Mouse (Mus musculus) C2C12 (cell line): ENCODE measurements at regions not wholly inside any gene's neighbourhood (a gene's known extent, or its start where the extent isn't known, plus 50 kb on each side); places are given as distances from the start of the nearest gene placed in this dataset.

Source experiments
- H3K27me3 ChIP-seq: one replicate; pipeline ENCODE4 v1.6.1; 2011; ENCODE audit not compliant: control insufficient read depth, insufficient read depth, insufficient read length
- H3K36me3 ChIP-seq: one replicate; pipeline ENCODE4 v1.6.1; 2011; ENCODE audit not compliant: control insufficient read depth, insufficient read depth
- H3K4me3 ChIP-seq: one replicate; pipeline ENCODE4 v1.5.1; 2011; ENCODE audit warnings: mild to moderate bottlenecking, control low read depth; ENCODE audit not compliant: poor library complexity, insufficient read depth, severe bottlenecking
- H3K79me2 ChIP-seq: one replicate; pipeline ENCODE4 v1.6.1; 2011; ENCODE audit not compliant: control insufficient read depth, insufficient read depth
- H3K79me3 ChIP-seq: one replicate; pipeline ENCODE4 v1.6.1; 2011; ENCODE audit warnings: low read depth, control low read depth
- H3ac ChIP-seq: one replicate; pipeline ENCODE3; 2011; ENCODE audit warnings: low read depth; ENCODE audit not compliant: control insufficient read depth, insufficient read length
- CEBPB ChIP-seq: IDR thresholded peaks from one replicate; pipeline ENCODE4 v1.6.1; 2011; ENCODE audit warnings: low read depth, mild to moderate bottlenecking, control low read depth, moderate library complexity
- CTCF ChIP-seq: IDR thresholded peaks from one replicate; pipeline ENCODE4 v1.5.1; 2011; ENCODE audit not compliant: control insufficient read depth, insufficient read depth, insufficient read length
- FOSL1 ChIP-seq: IDR thresholded peaks from one replicate; pipeline ENCODE4 v1.8.0; 2011; ENCODE audit warnings: mild to moderate bottlenecking, low read length; ENCODE audit not compliant: poor library complexity, insufficient read depth, severe bottlenecking
- MAX ChIP-seq: IDR thresholded peaks from one replicate; pipeline ENCODE4 v1.6.1; 2011; ENCODE audit warnings: mild to moderate bottlenecking, control low read depth
- MYOD1 ChIP-seq: IDR thresholded peaks from one replicate; pipeline ENCODE4 v1.6.1; 2011; ENCODE audit warnings: low read depth; ENCODE audit not compliant: control insufficient read depth, insufficient read length
- MYOG ChIP-seq: IDR thresholded peaks from one replicate; pipeline ENCODE4 v1.6.1; 2011; ENCODE audit not compliant: control insufficient read depth, insufficient read length; ENCODE audit errors: extremely low read depth
- USF1 ChIP-seq: IDR thresholded peaks from one replicate; pipeline ENCODE4 v1.6.1; 2011; ENCODE audit warnings: low read depth, mild to moderate bottlenecking, control low read depth, moderate library complexity

DNA sequence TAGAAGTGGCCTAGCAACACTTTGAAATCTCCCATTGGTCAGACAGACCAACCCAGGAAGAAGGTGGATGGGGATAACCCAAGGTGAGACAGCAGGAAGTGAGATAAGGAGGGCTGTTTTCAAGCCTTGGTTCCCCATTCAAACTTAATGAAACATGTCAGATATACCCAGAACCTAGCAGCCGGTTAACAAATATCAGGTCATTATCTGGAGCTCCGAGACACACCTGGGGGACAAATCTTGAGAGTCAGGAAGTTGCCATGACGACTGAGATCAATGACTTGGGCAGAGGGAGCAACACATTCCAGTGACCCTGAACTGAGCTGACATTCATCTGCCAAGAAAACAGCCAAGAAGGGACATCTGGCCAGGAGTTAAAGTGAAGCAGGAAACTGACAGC is 225.1 kb upstream of the Btg1 start:
- H3K79me3 ChIP-seq = no peaks in the 10 kb centered on the region
- H3K27me3 ChIP-seq = no peaks in the 10 kb centered on the region
- H3K79me2 ChIP-seq = no peaks in the 10 kb centered on the region
- H3K36me3 ChIP-seq = no peaks in the 10 kb centered on the region
- no peak overlapping the region for H3K4me3 ChIP-seq
- no peak overlapping the region for H3ac ChIP-seq
- TF ChIP-seq MAX = no peak
- TF ChIP-seq CEBPB = no peak
- TF ChIP-seq MYOG = no peak
- TF ChIP-seq CTCF = no peak
- TF ChIP-seq USF1 = no peak
- TF ChIP-seq FOSL1 = no peak
- TF ChIP-seq MYOD1 = no peak

DNA sequence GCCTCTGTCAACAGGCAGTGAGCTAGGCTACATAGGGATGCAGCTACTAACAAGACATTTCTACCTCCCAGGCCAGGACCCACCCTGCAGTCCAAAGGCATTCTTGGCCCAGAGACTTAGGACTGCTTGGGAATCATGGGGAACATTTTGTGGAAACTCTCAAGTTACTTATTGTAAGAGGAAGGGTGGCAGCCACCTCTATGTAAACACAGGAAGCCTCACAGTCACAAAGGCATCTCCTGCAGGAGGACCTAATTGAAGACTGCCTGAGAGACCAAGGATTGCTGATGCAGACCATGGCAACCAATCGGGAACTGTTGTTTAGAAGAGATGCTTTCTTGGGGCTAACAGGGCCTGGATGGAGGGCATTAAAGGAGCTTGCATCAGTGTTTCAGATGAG is 224.0 kb upstream of the Btg1 start:
- no peak overlapping the region for H3ac ChIP-seq

DNA sequence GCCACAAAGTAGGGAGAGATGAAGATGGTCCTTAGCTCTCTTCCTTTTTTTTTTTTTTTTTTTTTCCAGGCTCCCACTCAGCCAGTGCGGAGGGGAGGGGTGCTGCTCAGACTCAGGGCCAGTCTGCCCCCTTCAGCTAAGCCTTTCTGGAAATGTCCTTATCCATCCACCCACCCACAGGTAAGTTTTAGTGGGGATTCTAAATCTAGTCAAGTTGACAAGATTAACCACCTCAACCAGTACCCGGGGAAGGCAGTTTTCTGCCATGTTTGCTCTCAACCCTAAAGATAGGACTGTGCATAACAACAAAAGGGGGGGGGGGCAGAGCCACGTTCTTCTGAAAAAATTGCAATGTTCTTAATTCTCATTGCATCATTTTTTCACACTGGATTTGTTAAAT is 222.6 kb upstream of the Btg1 start:
- Histone ChIP-seq H3ac (no peak overlapping the region), H3K27me3 (no peaks in the 10 kb centered on the region), H3K79me2 (no peaks in the 10 kb centered on the region), H3K79me3 (no peaks in the 10 kb centered on the region), H3K36me3 (no peaks in the 10 kb centered on the region), H3K4me3 (no peak overlapping the region)
- no peak for TF ChIP-seq CEBPB
- no peak for TF ChIP-seq CTCF
- TF ChIP-seq FOSL1 = no peak
- no peak for TF ChIP-seq MYOD1
- TF ChIP-seq MYOG = no peak
- no peak for TF ChIP-seq USF1
- TF ChIP-seq MAX = no peak

More for the DNA sequence above, 224.0 kb upstream of the Btg1 start:
- no peak overlapping the region for H3K4me3 ChIP-seq
- no peaks in the 10 kb centered on the region for H3K79me3 ChIP-seq
- TF ChIP-seq CEBPB = no peak
- TF ChIP-seq USF1 = no peak
- H3K27me3 ChIP-seq = no peaks in the 10 kb centered on the region
- H3K79me2 ChIP-seq = no peaks in the 10 kb centered on the region
- H3K36me3 ChIP-seq = no peaks in the 10 kb centered on the region

DNA sequence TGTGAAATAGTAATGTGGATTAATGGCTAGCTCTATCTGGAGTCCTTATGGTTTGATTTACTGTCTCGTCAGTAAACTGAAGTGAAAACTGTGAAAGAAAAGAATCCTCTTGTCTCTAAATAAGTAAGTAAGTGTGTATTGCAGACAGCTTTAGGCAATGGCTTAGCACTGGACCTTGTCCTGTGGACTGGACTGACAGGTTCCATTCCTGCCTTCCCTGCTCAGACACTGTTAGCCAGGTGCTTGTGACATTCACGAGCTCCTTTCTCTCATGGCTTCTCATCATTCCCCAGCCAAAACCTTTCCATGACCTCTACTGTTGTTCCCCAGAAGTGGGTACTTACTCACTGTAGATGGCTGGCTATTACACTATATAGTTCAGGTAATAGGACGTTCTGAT is 221.8 kb upstream of the Btg1 start:
- Histone ChIP-seq H3K4me3 (no peak overlapping the region), H3ac (no peak overlapping the region), H3K27me3 (no peaks in the 10 kb centered on the region), H3K79me3 (no peaks in the 10 kb centered on the region), H3K79me2 (no peaks in the 10 kb centered on the region), H3K36me3 (no peaks in the 10 kb centered on the region)
- TF ChIP-seq FOSL1 (no peak), MAX (no peak), MYOG (no peak), MYOD1 (no peak), CEBPB (no peak), CTCF (no peak)

DNA sequence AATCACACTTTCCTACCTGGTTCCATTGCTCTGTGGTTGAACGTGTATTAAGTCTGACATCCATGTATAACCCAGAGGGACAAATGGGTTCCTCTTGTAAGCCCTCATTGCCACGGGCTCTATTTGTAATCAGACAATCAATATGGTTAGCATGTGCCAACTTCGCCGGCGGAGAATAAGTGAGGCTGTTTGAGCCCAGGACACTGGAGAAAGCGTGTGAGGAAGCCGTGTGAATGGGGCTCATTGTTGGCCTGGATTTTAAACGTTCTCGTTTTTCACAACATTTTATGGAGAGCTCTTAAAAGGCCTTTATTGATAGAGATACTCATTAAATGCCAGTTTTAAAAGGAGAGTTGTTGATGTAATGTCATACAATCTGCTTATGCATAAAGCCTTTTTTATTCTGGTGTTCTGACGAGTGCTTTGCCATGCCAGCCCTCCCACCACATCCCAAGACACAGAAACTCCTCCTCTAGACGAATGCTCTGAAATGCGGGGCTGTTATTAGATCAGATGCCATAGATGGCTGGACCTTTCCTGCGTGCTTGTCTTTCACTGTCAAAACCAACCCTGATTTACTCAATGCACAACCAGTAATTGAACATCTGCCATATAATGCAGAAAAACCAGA is 218.8 kb upstream of the Btg1 start:
- no peaks in the 10 kb centered on the region for H3K36me3 ChIP-seq
- no peak overlapping the region for H3ac ChIP-seq
- no peaks in the 10 kb centered on the region for H3K79me3 ChIP-seq
- no peak overlapping the region for H3K4me3 ChIP-seq
- no peak for TF ChIP-seq USF1
- no peak for TF ChIP-seq CTCF
- no peak for TF ChIP-seq CEBPB
- no peak for TF ChIP-seq MAX
- no peak for TF ChIP-seq FOSL1
- no peaks in the 10 kb centered on the region for H3K79me2 ChIP-seq
- no peaks in the 10 kb centered on the region for H3K27me3 ChIP-seq

DNA sequence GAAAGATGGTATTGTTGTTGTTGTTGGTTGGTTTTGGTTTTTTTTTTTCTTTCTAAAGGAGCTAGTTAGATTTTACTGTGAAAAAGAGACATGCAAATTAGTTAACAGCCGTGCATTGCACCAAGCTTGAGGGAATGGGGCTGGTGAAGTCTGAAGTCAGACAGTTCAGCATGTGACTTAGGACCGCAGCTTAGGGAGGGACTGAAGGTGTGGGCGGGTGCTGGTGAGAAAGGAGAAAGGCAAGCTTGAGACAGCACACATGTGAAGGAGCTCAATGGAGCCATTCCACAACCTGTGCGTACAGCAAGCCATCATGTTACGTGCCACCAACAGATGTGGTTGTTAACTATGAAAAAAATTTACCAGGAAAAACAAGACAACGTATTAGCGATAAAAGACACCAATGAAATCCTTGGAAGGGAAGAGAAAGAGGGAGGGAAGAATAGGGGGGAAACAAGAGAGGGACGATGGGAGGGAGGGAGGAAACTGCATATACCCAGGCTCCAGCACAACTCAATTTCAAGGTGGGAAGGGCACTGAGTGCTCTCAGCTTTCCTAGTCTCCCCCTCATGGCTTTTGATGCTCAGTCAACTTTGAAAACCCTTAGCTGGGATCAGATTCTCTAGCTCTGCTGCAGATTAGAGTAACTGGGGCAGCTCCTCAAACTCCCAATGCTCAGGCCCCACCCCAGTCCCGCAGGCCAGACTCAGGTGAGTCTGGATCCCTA is 218.1 kb upstream of the Btg1 start:
- no peaks in the 10 kb centered on the region for H3K79me3 ChIP-seq
- H3ac ChIP-seq = no peak overlapping the region
- TF ChIP-seq MYOD1 (no peak), MYOG (no peak), CEBPB (no peak), MAX (no peak), FOSL1 (no peak), CTCF (no peak), USF1 (no peak)
- H3K4me3 ChIP-seq = no peak overlapping the region
- no peaks in the 10 kb centered on the region for H3K36me3 ChIP-seq
- no peaks in the 10 kb centered on the region for H3K79me2 ChIP-seq
- no peaks in the 10 kb centered on the region for H3K27me3 ChIP-seq
